Mouse (Mus musculus) forebrain, embryonic 11.5 days (tissue): Measurements from ENCODE around the gene Myof. TPM values are rescaled to one million over a fixed set of nuclear protein-coding genes. Genes with fewer than 3 reads are reported as not detected.

Source experiments
- ATAC-seq: fragments of 200-750 bp; cut with Nextera tagmentation; replicated peaks from 2 replicates; pipeline ENCODE4 v1.8.0; 2017; ENCODE audit warnings: moderate TSS enrichment; ENCODE audit not compliant: low FRiP score
- DNase-seq: peaks from one replicate; pipeline ENCODE4 v3.0.0-alpha.2; 2017; ENCODE audit warnings: low spot score
- H3K27ac ChIP-seq: fragments of 300-500 bp; sonication (generic); 2 replicates; pipeline ENCODE4 v1.5.1; 2014; ENCODE audit warnings: low read depth, low read length
- H3K27me3 ChIP-seq: fragments of 300-500 bp; sonication (generic); 2 replicates; pipeline ENCODE4 v1.6.1; 2014; ENCODE audit warnings: mild to moderate bottlenecking, low read length, mixed read lengths; ENCODE audit not compliant: control insufficient read depth, insufficient read depth
- H3K36me3 ChIP-seq: fragments of 300-500 bp; sonication (generic); 2 replicates; pipeline ENCODE4 v1.6.1; 2014; ENCODE audit warnings: mild to moderate bottlenecking, low read length, moderate library complexity, mixed read lengths; ENCODE audit not compliant: control insufficient read depth, insufficient read depth
- H3K4me1 ChIP-seq: fragments of 300-500 bp; sonication (generic); replicated peaks from 2 replicates; pipeline ENCODE4 v1.6.1; 2014; ENCODE audit warnings: low read length, mixed read lengths; ENCODE audit not compliant: control insufficient read depth, insufficient read depth
- H3K4me2 ChIP-seq: fragments of 300-500 bp; sonication (generic); 2 replicates; pipeline ENCODE4 v1.6.1; 2014; ENCODE audit warnings: low read depth, mild to moderate bottlenecking, low read length, moderate library complexity, mixed read lengths; ENCODE audit not compliant: severe bottlenecking
- H3K4me3 ChIP-seq: fragments of 300-500 bp; sonication (generic); 2 replicates; pipeline ENCODE4 v1.5.1; 2014; ENCODE audit warnings: low read depth, low read length
- H3K9ac ChIP-seq: fragments of 300-500 bp; sonication (generic); 2 replicates; pipeline ENCODE4 v1.6.1; 2014; ENCODE audit warnings: low read length
- H3K9me3 ChIP-seq: fragments of 300-500 bp; sonication (generic); 2 replicates; pipeline ENCODE4 v1.6.1; 2016; ENCODE audit warnings: low read length, mixed read lengths; ENCODE audit not compliant: control insufficient read depth
- WGBS: fragments of 180-500 bp; shearing (Covaris S2); extraction: QIAGEN DNeasy Blood & Tissue Kit; methylation state at CpG from one replicate; pipeline ENCODE4 v1.1.7; 2014; 5-methylcytosine and 5-hydroxymethylcytosine counted together
- polyA plus RNA-seq: library from polyadenylated mRNA; unstranded; fragments of >200 nt; fragmentation: Nextera tagmentation; extraction: Ambion mirVana; gene quantifications from 2 replicates; pipeline ENCODE4 v1.2.1, GENCODE M21; 2014

Myof gene
- polyA plus RNA-seq, 1 experiment from 2014 or later = 4.9 TPM

DNA sequence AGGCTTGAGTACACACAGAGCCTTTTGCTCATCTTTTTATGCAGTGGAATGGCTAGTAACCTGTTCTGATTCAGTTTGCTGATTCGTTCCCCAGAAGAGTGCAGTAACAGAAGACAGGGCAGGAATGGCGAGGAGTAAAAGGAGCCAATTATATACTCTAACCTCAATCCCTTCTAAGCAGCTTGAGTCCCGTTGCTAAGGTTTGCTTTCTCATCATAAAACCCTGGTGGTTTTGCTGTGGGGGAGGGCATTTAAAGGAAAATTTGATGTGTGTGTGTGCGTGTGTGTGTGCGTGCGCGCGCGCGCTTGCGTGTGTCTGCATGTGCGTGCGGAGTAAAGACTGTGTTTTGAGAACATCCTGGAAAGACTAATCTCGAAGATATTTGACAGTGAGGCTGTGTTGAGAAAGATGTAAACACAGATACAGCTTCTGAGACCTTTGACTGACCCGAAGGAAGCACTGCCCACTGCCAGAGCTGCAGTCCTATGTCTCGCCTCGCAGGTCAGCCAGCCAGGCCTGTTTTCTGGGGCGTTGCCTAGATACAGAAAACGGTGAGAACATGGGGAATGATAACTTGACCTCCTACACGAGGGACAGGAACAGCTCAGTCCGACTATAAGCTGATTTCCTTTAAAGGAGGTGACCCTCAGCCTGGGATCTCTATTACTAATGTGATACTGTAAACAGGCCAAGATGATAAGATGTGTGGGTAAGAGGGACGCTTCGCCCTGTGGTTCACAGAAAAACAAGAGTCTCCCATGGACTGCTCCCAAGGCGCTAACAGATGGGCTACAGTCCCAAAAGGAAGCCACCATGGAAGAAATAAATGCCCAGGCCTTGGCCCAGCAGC is 39.5 kb downstream of the Myof start:
- WGBS = 82% methylated on average over 24 of the region's 24 CpGs
- H3K9ac ChIP-seq = no peak overlapping the region
- H3K27ac ChIP-seq = no peak overlapping the region
- H3K36me3 ChIP-seq = no peaks in the 10 kb centered on the region
- ATAC-seq (no peak), DNase-seq (no peak)
- H3K4me1 ChIP-seq = no peaks in the 10 kb centered on the region
- no peak overlapping the region for H3K4me3 ChIP-seq
- H3K4me2 ChIP-seq = no peak overlapping the region
- no peaks in the 10 kb centered on the region for H3K9me3 ChIP-seq
- no peaks in the 10 kb centered on the region for H3K27me3 ChIP-seq

DNA sequence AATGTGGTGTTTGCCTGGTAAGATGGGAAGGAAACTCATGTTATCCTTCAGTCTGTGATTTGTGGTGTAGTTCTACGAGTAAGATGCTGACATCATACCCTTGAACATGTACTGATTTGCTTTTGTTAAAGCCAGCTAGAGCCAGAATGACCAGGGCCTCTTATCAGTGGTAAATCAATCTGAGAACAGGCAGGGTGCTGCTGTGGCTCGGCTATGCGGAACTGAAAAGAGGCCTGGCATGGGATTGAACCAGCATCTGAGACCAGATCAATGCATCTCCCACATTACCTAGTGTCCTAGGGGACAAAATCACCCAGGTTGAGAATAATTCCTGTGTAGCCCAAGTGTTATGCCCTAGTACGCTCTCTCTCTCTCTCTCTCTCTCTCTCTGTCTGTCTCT is 40.6 kb downstream of the Myof start:
- H3K27me3 ChIP-seq = no peaks in the 10 kb centered on the region
- DNase-seq = no peak
- H3K4me3 ChIP-seq = no peak overlapping the region
- H3K4me1 ChIP-seq = no peaks in the 10 kb centered on the region
- 76% methylated on average over 4 of the region's 4 CpGs for WGBS
- H3K4me2 ChIP-seq = no peak overlapping the region
- no peak overlapping the region for H3K27ac ChIP-seq
- H3K36me3 ChIP-seq = no peaks in the 10 kb centered on the region
- ATAC-seq = no peak
- no peaks in the 10 kb centered on the region for H3K9me3 ChIP-seq
- H3K9ac ChIP-seq = no peak overlapping the region

DNA sequence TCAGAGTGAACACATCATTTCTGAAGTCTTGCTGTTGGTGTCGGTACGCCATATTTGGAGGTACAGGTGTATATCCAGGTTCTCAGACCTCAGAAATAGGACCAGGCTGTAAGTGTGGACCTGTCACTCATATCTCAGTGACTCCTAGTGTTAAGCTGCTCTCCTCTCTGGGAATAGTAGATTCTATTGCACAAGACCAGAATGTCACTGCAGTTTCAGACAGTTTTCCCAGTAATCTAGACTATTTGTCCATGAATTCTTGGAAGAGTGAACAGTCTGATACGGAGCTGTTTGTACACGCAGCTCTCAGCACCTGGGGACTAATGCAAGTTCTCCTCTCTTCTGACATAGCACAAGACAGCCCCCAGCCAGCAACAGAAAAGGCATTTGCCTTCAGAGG is 42.4 kb downstream of the Myof start:
- no peaks in the 10 kb centered on the region for H3K9me3 ChIP-seq
- DNase-seq = no peak
- H3K4me2 ChIP-seq = no peak overlapping the region
- H3K9ac ChIP-seq = no peak overlapping the region
- no peak overlapping the region for H3K27ac ChIP-seq
- H3K4me1 ChIP-seq = no peaks in the 10 kb centered on the region
- no peak overlapping the region for H3K4me3 ChIP-seq
- no peaks in the 10 kb centered on the region for H3K36me3 ChIP-seq
- ATAC-seq = no peak
- no peaks in the 10 kb centered on the region for H3K27me3 ChIP-seq
- 94% methylated on average over 4 of the region's 4 CpGs for WGBS

DNA sequence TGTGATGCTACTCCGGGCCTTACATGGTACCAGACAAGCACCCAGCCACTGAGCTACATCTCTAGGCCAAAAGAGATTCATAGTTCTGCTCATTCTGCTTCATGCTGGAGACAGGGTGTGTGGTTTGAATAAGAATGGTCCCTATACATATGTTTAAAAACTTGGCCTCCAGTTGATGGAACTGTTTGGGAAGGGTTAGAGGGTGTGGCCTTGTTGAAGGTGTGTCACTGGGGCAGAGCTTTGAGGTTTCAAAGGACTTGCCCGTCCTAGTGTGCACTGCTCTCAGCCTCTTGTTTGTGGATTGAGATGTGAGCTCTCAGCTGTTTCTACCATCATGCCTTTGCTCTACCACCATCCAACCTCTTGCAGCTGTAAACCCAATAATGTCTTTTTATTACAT is 43.4 kb downstream of the Myof start:
- no peak overlapping the region for H3K9ac ChIP-seq
- 93% methylated on average over 2 of the region's 2 CpGs for WGBS
- no peak overlapping the region for H3K4me2 ChIP-seq
- ATAC-seq (no peak), DNase-seq (no peak)
- H3K27ac ChIP-seq = no peak overlapping the region
- H3K27me3 ChIP-seq = no peaks in the 10 kb centered on the region
- H3K4me1 ChIP-seq = no peaks in the 10 kb centered on the region
- no peak overlapping the region for H3K4me3 ChIP-seq
- no peaks in the 10 kb centered on the region for H3K9me3 ChIP-seq
- H3K36me3 ChIP-seq = no peaks in the 10 kb centered on the region

DNA sequence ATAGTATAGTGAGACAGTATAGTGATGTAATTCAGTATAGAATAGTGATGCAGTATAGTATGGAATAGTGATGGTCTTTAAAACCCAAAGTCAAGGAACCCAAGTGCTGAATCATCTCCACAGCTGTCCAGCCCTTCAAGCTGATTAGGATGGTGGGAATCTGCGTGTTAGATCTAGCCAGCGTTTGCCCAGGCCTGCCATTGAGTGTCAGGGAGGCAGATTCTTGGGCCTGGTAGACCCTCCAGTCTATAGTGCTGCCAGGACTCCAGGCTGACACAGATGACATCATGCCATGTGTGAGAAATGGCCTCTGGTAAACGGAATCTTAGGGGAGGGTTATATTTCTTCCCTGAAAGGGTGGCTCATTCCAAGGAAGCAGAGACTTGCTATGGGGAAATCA is 49.1 kb downstream of the Myof start:
- ATAC-seq = no peak
- WGBS = 81% methylated on average over 3 of the region's 3 CpGs

DNA sequence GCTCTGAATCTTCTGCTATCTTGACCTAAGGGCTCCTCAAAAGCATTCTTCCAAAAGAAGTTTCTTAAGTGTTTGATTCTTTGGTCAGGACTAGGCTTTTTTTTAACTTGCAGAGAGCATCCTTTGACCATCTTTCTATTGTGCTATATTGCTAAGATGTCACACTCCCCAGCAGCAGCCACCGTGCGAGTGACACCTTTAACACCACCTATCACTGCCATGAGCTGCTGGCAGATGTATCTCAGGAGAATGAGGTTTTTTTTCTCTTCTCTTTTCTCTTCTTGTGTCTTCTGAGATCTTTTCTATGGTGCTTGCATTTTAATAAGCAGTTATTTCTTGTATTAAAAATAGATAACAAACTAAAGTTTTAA is 51.2 kb downstream of the Myof start:
- no peak overlapping the region for H3K4me3 ChIP-seq
- H3K4me1 ChIP-seq = no peaks in the 10 kb centered on the region
- no peaks in the 10 kb centered on the region for H3K36me3 ChIP-seq
- DNase-seq (no peak), ATAC-seq (no peak)
- H3K9me3 ChIP-seq = no peaks in the 10 kb centered on the region
- WGBS = 77% methylated on average over 2 of the region's 2 CpGs
- no peaks in the 10 kb centered on the region for H3K27me3 ChIP-seq
- H3K9ac ChIP-seq = no peak overlapping the region
- no peak overlapping the region for H3K27ac ChIP-seq
- H3K4me2 ChIP-seq = no peak overlapping the region

More for the DNA sequence above, 49.1 kb downstream of the Myof start:
- Histone ChIP-seq H3K9me3 (no peaks in the 10 kb centered on the region), H3K4me2 (no peak overlapping the region), H3K4me3 (no peak overlapping the region), H3K27me3 (no peaks in the 10 kb centered on the region), H3K9ac (no peak overlapping the region), H3K36me3 (no peaks in the 10 kb centered on the region), H3K4me1 (no peaks in the 10 kb centered on the region), H3K27ac (no peak overlapping the region)
- DNase-seq = no peak

DNA sequence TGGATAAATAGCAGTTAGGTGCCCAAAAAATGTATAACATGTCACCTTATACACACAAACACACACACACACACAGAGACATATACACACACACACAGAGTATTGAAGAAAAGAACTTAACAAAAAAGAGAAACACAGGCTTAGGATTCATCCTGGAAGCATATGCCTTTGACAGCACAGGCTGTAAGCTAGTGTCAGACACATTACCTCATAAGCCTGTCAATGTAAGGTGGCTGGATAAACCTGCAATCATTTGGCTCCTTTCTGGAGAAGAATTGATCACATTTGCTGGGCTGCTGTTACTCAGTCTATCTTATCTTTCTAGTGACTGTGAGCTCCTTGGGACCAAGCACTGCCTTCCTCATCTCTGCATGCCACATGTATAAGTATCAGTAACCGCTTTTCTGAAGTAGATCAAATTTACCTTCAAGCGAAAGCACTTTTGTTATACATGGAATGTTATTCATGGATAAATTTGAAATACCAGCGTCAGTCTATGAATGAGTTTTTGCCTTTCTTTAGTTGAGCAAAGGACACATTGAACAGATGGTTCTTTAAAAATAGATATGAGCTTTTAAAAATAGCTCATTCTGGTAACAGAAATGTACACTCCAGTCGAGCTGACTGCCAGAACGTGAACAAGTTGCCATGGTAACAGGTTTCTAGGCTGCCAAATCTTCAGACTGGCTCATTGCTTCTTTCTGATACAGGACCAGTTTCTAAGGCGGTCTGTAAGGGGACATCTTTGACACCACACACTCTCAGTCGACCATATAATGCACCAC is 51.8 kb downstream of the Myof start:
- DNase-seq (no peak), ATAC-seq (no peak)
- Histone ChIP-seq H3K27me3 (no peaks in the 10 kb centered on the region), H3K9me3 (no peaks in the 10 kb centered on the region), H3K9ac (no peak overlapping the region), H3K4me2 (no peak overlapping the region), H3K4me1 (no peaks in the 10 kb centered on the region), H3K36me3 (no peaks in the 10 kb centered on the region), H3K4me3 (no peak overlapping the region), H3K27ac (no peak overlapping the region)
- WGBS = 54% methylated on average over 7 of the region's 7 CpGs

DNA sequence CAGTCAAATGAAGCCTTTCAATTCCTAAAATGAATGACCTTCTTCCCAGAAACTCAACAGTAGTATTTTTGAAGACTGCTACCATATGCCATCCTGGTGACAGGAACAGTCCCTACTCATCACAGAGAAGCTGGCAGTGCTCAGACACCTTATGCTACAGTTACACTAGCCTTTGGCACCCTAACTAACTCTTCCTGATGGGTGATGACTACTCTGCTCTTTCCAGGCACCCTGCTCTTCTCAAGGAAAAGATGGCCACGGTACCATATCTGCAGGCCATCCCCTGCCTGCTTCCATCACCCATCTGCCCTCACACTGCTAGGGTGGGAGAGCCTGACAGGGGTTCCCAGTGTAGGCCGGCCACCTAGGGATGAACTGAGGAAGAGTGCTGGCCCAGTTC is 53.4 kb downstream of the Myof start:
- Histone ChIP-seq H3K4me2 (no peak overlapping the region), H3K27ac (no peak overlapping the region), H3K27me3 (no peaks in the 10 kb centered on the region), H3K9ac (no peak overlapping the region), H3K4me3 (no peak overlapping the region), H3K36me3 (no peaks in the 10 kb centered on the region), H3K4me1 (no peaks in the 10 kb centered on the region), H3K9me3 (no peaks in the 10 kb centered on the region)
- WGBS = 90% methylated on average over 2 of the region's 2 CpGs
- DNase-seq (no peak), ATAC-seq (no peak)
